Mouse (Mus musculus): ENCODE results near the gene Icam1. TPM values are rescaled to one million over a fixed set of nuclear protein-coding genes. Genes with fewer than 3 reads are reported as not detected.
"Not testable (repeated sequence)": the region's sequence is repeated elsewhere in the genome, so short reads cannot be mapped to it uniquely, and the experiment has no call there.

Icam1 gene
- total RNA-seq, 2 experiments from 2014 or later: 2.0 to 3.6 TPM

DNA sequence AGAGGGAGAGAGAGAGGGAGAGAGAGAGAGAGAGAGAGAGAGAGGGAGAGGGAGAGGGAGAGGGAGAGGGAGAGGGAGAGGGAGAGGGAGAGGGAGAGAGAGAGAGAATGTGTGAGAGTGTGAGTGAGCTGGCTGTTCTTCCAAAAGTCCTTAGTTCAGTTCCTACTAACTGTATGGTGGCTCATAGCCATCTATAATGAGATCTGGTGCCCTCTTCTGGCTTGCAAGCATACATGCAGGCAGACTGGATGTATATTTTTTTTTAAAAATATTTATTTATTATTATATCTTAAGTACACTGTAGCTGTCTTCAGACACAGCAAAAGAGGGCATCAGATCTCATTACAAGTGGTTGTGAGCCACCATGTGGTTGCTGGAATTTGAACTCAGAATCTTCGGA is 17.4 kb upstream of the Icam1 start:
- peak; percentile 61 for TF ChIP-seq CTCF (IDR thresholded peaks at IDR 0.05)
- intact Hi-C loops (cut with DNase I); H3K27ac ChIP-seq; H3K4me3 ChIP-seq; DNase-seq (ENCODE audit: extremely low spot score in 1 of 2, low spot score in 2 of 2): not testable (repeated sequence)

DNA sequence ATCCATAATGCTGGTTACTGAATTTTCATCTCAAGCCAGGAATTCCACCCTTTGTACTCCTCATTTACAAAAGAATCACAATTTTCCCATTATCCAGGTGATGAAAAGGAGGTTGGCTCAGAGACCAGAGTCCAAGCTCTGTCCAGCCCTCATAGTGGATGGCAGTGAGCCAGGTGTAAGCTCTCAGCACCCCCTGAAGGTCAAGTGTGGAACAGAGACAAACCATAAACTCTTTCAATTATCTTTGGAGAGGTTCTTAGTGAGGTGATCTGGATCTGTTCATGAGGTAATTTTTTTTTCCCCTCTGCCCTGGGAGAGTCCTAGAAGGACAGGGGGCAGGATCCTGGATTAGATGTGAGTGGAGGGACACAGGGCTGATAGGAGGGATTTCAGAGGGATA is 15.0 kb upstream of the Icam1 start:
- intact Hi-C loops (cut with DNase I): no loop called here
- peak; percentile 21 for TF ChIP-seq CTCF (IDR thresholded peaks at IDR 0.05)
- no peak overlapping the region for H3K27ac ChIP-seq
- no peak overlapping the region for H3K4me3 ChIP-seq
- no peak for DNase-seq (ENCODE audit: extremely low spot score in 1 of 2, low spot score in 2 of 2)

DNA sequence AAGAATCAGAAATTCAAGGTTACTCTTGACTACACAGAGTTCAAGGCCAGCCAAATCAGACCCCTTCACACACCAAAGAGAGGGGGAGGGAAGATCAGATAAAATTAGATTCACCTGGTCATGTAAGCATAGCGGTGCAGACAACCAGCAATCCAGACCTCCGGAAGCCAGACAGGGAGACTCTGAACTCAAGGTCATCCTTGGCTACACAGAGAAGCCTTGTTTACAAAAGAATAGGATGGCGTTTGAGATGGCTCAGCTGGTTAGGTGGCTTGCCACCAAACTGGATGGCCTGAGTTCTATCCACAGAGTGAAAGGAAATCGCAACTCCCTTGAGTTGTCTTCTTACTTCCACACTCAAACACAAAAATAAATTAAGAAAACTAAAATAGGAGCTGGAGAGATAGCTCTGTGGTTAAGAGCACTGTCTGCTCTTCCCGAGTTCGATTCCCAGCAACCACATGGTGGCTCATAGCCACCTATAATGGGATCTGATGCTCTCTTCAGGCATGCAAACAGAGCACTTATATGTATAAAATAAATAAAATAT is 14.1 kb upstream of the Icam1 start:
- no peak overlapping the region for H3K27ac ChIP-seq
- no peak for DNase-seq (ENCODE audit: extremely low spot score in 1 of 2, low spot score in 2 of 2)
- intact Hi-C loops (cut with DNase I): loop anchor here (1.0 to 2.0 kb wide), 3 partner anchors 27 to 101 kb away; partner anchors contain the start of gene Icam4
- no peak for TF ChIP-seq CTCF (IDR thresholded peaks at IDR 0.05)
- no peak overlapping the region; the same call in 1 of the 2 replicates for H3K4me3 ChIP-seq

DNA sequence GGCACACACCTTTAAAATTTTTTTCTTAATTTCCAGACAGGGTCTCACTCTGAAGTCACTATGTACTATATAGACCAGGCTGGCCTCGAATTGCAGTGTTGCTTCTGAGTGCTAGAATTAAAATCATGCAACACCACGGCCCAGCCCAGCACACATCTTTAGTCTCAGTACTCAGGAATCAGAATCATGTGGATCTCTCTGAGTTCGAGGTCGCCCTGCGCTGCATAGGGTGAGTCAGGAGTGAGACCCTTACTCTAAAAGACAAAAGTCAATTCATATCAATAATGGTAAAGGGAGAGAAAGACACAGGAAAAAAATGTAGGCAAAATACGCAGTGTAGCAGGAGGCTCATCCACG is 13.5 kb upstream of the Icam1 start:
- no peak for DNase-seq (ENCODE audit: extremely low spot score in 1 of 2, low spot score in 2 of 2)
- Histone ChIP-seq H3K27ac (peak overlapping the region; percentile 69), H3K4me3 (peak overlapping the region; percentile 98)
- no peak for TF ChIP-seq CTCF (IDR thresholded peaks at IDR 0.05)
- intact Hi-C loops (cut with DNase I): loop anchor here (1.0 to 2.0 kb wide), 3 partner anchors 27 to 101 kb away; partner anchors contain the start of gene Icam4

DNA sequence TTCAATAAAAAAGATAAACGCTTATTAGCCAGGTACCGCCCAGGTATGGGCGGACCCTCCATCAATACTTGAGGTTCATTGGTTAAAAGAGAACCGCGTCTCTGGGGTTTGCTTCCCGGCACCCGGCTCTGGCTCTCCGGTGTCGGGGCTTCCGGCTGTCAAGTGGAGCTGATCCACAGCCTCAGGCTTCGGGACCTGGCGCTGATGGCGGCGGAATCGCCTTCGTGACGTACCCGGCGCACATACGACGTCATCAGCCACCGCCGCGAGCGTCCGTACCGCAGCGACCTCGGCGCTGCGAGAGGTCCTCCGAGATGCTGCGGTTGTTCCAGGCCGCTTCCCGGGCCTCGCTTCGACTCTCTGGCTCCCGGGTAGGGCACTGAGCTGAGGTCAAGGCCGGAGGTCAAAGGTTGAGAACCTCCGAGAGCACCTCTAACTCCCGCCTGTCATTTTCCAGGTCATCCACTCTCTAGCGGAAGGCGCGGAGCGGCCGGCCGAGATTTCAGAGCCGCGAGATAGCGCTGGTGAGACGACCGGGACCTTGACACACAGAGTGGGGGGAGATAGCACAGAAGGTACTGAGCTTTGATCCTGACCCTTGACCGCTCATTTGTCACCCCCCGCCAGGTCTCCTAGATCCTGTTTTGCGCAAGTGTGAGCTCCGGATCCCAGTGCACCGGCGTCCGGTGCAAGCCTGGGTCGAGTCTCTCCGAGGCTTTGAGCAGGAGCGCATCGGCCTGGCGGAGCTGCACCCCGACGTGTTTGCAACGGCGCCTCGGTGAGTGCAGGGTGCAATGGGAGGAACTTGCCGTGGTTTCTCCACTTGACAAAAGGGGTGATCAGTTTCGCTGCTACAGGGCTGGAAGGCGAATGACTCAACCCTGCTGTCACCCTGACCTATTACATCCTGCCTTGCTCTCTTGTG is 12.9 kb upstream of the Icam1 start, which contains the start of gene Mrpl4:
Mrpl4 (plus strand) TSS at position 112 of the 925 bp plus-strand sequence.
- intact Hi-C loops (cut with DNase I): loop anchor here (1.0 to 2.0 kb wide), 3 partner anchors 26 to 102 kb away; partner anchors contain the start of gene Icam4
- TF ChIP-seq CTCF (IDR thresholded peaks at IDR 0.05): no peak
- Histone ChIP-seq H3K27ac (peak within 1 kb of the TSS; percentile 69), H3K4me3 (peak within 1 kb of the TSS; percentile 98)
- DNase-seq (ENCODE audit: extremely low spot score in 1 of 2, low spot score in 2 of 2): peak; percentile 92 to 95

DNA sequence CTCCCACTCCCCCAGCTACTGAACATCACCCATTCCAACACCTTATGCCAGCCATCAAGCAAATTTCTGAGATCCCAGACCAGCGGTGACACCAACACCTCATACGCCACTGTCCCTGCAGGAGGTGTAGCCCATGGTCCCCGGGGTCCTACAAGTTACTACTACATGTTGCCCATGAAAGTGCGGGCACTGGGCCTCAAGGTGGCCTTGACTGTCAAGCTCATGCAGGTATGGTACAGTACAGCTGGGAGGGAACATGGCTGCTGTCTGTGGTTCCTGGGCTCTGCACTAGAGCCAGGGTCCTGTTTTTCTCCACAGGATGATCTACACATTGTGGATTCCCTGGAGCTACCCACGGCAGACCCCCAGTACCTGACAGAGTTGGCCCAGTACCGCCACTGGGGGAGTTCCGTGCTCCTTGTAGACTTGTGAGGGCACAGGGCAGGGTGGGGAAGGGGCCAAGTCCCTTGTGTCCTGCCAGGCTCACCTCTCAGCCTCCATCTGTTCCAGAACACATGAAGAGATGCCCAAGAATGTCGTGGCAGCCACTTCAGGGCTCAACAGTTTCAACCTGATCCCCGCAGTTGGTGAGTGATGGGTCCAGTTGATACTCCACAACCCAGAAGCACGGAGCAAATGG is 8.4 kb upstream of the Icam1 start:
- H3K27ac ChIP-seq: no peak overlapping the region
- H3K4me3 ChIP-seq: no peak overlapping the region
- intact Hi-C loops (cut with DNase I): no loop called here
- no peak for TF ChIP-seq CTCF (IDR thresholded peaks at IDR 0.05)
- no peak for DNase-seq (ENCODE audit: extremely low spot score in 1 of 2, low spot score in 2 of 2)

DNA sequence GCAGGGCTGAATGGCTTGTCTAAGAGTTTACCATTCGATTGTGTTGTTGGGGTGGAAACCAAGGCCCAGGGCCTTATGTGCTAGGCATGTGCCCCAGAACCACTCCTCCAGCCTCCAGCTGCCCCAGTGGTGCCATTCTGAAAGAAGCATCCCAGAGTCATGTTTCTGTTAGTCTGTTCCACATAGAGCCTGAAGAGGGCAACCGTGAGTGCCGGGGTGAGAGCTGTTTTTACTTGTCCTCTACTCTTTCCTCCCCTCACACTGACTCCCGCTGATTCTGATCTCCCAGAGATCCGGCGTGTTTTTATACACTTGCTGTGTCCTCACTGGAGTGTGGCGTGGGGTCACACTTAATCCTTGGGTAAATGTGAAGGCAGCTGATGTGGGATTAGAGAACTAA is 7.8 kb upstream of the Icam1 start:
- peak; percentile 30 for TF ChIP-seq CTCF (IDR thresholded peaks at IDR 0.05)
- no peak overlapping the region for H3K4me3 ChIP-seq
- DNase-seq (ENCODE audit: extremely low spot score in 1 of 2, low spot score in 2 of 2): no peak
- H3K27ac ChIP-seq: no peak overlapping the region
- intact Hi-C loops (cut with DNase I): no loop called here

DNA sequence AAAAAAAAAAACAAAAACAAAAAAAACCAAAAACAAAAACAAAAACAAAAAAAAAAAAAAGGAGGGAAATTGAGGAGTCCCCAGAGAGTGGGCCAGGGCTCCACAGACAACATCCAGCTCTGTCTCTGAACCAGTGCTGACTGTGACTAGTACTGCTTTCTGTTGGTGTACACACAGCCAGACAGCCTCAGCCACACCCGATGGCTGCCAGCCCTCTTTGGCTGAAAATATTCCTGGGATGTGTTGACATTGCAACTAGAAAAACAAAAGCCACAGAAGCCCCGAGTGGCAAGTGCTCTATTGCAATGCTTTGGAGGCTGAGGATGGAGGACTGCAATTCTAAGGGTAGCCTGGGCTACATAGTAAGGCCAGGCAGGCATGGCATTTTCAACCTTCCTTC is 5.4 kb upstream of the Icam1 start:
- no peak for TF ChIP-seq CTCF (IDR thresholded peaks at IDR 0.05)
- intact Hi-C loops (cut with DNase I): loop anchor here (5.0 kb wide), 1 partner anchor 127 kb away; no protein-coding TSS in a partner anchor
- no peak overlapping the region for H3K27ac ChIP-seq
- H3K4me3 ChIP-seq: no peak overlapping the region
- DNase-seq (ENCODE audit: extremely low spot score in 1 of 2, low spot score in 2 of 2): no peak

DNA sequence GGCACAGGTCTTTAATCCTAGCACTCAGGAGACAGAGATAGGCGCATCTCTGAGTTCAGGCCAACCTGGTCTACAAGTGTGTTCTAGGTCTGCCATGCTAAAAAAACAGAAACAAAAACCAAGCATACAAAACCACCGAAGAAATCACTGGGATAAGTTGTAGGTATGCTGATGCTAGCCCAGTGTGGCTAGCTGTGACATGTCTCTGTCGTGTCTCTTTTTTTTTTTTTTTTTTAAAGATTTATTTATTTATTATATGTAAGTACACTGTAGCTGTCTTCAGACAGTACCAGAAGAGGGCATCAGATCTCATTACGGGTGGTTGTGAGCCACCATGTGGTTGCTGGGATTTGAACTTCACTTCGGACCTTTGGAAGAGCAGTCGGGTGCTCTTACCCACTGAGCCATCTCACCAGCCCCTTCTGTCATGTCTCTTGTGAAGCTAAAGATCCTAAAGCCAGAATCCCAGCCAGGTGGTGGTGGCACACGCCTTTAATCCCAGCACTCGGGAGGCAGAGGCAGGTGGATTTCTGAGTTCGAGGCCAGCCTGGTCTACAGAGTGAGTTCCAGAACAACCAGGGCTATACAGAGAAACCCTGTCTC is 4.7 kb upstream of the Icam1 start:
- H3K4me3 ChIP-seq; H3K27ac ChIP-seq; DNase-seq (ENCODE audit: extremely low spot score in 1 of 2, low spot score in 2 of 2): not testable (repeated sequence)
- intact Hi-C loops (cut with DNase I): loop anchor here (5.0 kb wide), 1 partner anchor 126 kb away; no protein-coding TSS in a partner anchor

DNA sequence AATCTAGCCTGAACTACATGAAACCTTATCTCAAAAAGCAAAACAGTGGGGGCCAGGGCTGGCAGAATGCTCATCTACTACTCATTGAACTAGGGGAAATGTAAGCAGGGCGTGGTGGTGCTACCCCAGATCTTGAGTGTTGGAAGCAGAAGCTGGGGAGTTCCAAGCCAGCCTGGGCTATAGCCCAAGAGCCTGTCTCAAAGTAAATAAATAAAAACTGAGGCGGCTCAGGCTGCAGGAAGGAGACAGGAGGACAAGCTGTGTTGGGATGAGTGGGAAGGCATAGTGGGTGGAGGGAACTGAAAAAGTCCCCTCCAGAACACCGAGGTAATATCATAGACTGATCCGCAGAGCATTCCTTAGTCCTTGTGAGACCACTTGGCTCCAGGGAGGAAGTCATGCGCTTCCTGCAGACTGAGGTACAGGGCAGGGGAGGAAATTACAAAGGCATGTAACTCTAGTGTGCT is 3.9 kb upstream of the Icam1 start:
- H3K27ac ChIP-seq: no peak overlapping the region
- H3K4me3 ChIP-seq: no peak overlapping the region
- no peak for DNase-seq (ENCODE audit: extremely low spot score in 1 of 2, low spot score in 2 of 2)
- TF ChIP-seq CTCF (IDR thresholded peaks at IDR 0.05): no peak
- intact Hi-C loops (cut with DNase I): loop anchor here (5.0 kb wide), 1 partner anchor 125 kb away; no protein-coding TSS in a partner anchor

DNA sequence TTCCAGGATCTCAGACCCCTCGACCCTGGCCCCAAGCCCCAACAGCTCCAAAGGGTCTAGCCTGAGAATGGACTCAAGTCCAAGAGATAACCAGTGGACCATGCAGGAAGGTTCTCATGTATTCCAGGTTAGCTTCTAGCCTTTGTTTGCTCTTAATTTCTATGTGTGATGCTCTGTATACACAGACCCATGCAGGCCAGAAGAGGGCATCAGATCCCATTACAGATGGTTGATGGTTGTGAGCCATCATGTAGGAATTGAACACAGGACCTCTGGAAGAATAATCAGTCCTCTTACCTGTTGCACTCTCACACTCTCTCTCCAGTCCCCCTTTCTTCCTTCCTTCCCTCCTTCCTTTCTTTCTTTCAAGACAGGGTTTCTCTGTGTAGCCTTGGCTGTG is 3.4 kb upstream of the Icam1 start:
- Histone ChIP-seq H3K27ac (no peak overlapping the region), H3K4me3 (no peak overlapping the region)
- DNase-seq (ENCODE audit: extremely low spot score in 1 of 2, low spot score in 2 of 2): no peak
- no peak; the same call in 1 of the 2 replicates for TF ChIP-seq CTCF (IDR thresholded peaks at IDR 0.05)
- intact Hi-C loops (cut with DNase I): loop anchor here (5.0 kb wide), 1 partner anchor 125 kb away; no protein-coding TSS in a partner anchor

All from left cerebral cortex, adult 2 months (tissue).